Mouse (Mus musculus) layer of hippocampus, adult 8-10 months (tissue): ENCODE measurements around the gene Dffa. TPM values are rescaled to one million over a fixed set of nuclear protein-coding genes. Genes with fewer than 3 reads are reported as not detected.
"Not testable (repeated sequence)": the region's sequence is repeated elsewhere in the genome, so short reads cannot be mapped to it uniquely, and the experiment has no call there.

ENCODE experiments used
- DNase-seq, 2 experiments: peaks; one replicate each; pipeline ENCODE4 v3.0.0; 2022; ENCODE audit warnings: low spot score in 2 of 2
- total RNA-seq, 4 experiments: library from RNA; stranded (reverse); gene quantifications; 2 replicates each; pipeline ENCODE4 v1.2.4; 2022

The Dffa gene
- total RNA-seq, 4 experiments from 2014 or later, result 52.4 to 57.7 (median 54.2) TPM

- no peak for DNase-seq
Observed at GRCm38 (mm10) chr4:149098571-149098970, 5.4 kb upstream of the Dffa start.

- DNase-seq, result peak; percentile 85 to 90
Observed at GRCm38 (mm10) chr4:149099369-149100017, 4.5 kb upstream of the Dffa start, which contains the start of gene Pex14. TSS of gene Pex14 (minus strand) at chr4:149099876.

DNA sequence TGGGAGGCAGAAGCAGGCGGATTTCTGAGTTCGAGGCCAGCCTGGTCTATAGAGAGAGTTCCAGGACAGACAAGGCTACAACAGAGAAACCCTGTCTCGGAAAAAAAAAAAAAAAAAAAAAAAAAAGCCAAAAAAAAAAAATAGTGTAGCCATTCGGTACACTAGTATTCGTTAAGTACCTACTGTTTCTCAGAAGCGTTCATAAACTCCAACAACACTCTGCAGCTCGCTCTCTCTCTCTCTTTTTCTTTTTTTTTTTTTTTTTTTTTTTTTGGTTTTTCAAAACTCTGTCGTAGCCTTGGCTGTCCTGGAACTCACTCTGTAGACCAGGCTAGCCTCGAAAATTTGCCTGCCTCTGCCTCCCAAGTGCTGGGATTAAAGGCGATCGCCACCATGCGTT is 3.5 kb upstream of the Dffa start:
- DNase-seq, result not testable (repeated sequence)

DNA sequence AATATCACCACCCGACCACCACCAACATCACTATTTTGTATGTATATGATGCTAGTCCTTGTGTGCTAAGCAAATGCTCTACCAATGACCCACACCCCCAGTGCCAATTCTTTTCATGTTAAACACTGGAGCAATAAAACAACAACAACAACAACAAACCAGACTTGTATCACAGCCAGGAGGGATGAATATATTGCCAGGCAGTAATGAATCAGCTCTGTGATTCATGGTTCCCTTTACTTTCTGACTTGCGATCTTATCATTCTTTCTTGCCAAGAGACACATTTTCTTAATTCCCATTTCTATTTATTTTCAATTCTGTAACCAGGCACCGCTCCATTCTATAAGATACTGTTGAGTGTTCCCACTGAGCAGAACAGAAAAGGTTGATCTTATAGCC is 2.5 kb upstream of the Dffa start:
- no peak for DNase-seq

DNA sequence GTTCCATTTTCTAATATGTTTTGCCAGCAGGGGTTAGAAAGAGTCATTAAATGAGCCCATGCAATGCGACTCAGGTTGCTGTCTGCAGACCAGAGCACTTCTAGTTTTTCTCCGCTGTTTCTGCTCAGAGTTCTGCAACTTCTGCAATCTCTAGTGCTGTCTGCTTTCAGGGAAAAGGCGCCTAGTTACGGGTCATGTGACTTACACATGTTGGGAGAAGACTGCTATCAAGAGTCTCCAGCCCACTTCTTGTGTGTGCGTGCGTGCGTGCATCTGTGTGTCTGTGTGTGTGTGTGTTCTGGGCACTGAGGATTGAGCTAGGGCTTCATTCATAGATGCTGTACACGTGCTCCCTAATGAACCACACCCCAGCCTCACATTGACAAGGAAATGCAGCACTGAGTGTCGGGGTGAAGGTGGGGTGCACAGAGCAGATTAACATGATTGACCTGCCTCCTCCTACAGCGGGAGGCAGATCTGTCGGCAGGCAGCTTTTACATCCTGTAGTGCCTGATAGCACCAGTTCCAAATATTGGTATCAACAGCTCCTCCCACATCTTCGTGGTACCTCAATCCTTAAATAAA is 16.1 kb downstream of the Dffa start:
- not testable (repeated sequence) for DNase-seq

GRCm38 (mm10) chr4:149123432-149123831 is 19.5 kb downstream of the Dffa start:
- DNase-seq, result no peak

DNA sequence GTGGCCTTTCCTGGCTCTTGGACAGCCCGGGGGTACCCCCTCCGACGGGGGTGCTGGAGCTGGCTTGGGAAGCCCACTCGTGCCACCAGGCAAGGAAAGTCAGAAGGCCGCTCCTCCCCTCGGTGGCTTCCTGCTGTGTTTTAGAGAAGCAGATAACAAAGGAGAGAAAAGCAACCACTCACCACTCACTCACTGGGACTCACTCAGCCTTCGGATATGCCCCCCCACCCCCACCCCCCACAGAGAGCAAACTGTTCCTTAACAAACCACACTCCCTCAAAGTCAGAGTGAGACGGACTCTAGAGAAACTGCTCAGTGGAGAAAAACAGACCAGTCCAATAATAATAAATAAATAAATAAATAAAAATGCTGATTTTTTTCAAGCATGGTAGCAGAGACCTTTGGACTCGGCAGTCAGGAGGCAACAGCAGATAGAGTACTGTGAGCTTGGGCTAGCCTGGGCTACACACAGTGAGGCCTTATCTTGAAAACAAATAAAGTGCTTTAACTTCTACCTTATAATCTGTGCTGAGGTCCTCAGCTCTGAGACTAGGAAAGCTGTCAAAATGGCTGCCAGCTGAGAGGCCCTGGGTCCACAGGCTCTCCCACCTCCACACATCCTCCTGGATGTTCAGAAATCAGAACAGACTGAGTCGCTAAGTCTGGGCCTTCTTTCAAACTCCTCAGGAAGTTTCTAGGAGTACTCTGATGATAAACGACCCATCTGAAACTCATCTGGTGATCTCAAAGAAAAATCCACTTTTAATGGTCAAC is 21.6 kb downstream of the Dffa start:
- DNase-seq, result no peak

DNA sequence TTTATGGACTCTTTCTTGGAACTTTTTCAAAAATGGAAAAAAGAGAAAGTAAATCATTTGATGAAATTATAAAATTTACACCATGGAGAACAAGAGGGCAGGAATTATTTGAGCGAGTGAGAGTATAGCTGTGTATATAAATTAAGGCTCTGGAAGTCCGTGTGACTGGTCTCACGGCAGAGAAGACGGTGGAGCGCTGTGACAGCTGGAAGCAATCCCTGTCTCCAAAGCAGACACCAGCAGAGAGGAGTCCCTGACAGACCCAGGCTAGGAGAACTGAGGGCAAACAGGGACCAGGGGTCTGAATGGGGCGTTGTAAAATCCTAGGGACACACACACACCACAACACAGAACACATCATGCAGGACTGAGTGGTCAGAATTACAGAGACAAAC is 22.2 kb downstream of the Dffa start:
- no peak for DNase-seq

- DNase-seq, result no peak
Observed at GRCm38 (mm10) chr4:149126663-149127062, 22.7 kb downstream of the Dffa start, which contains the start of gene Cort. TSS of gene Cort (minus strand) at chr4:149126763.

DNA sequence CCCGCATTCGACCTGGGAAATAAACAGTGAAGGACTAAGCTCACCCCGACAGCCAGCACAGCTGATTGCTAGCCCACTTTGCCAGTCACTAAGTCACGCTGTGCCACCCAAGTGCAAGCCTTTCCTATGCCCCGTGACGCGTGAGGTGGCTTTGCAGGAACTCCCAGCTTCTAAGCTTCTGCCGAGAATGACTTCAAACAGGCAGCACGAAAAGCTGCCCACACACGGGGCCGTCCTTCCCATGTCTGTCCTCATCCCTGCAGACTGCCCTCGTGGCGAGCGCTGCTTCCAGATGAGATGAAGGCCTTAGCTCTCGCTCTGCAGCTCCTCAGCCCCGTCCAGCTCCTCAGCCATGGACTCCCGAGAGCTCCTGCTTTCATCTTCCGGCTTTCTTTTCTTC is 24.5 kb downstream of the Dffa start:
- DNase-seq, result no peak

DNA sequence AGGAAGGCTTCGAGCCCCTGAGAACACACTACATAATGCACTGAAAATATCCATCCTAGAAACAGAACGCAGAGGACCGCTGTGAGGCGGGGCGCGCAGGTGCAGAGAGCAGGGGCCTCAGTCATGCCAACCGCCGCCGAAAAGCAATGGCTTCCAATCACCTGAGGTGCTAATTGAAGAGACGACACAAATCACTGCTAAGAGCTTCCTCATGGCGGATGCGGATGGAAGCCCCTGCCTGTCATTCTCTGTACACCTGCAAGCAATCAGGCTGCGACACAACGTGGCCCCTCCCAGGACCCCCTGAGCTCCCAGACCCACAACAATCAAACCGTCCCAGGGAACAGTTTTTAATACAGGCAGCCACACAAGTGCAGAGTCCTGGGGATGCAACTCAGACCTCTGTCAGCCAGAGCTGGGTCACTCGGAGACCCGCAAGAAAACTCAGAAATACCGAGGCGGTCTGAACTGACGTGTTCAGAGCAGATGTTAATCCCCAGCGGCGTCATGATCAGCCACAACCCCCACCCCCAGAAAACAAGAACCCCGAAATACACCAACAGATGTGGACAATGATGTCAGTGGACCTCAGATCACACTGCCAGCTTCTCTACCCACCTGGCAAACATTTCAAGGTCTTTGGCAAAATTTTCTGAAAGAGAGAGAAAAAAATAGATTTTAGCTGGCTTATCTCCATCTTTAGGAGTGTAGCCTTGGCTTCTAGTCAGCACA is 27.2 kb downstream of the Dffa start:
- no peak for DNase-seq

DNA sequence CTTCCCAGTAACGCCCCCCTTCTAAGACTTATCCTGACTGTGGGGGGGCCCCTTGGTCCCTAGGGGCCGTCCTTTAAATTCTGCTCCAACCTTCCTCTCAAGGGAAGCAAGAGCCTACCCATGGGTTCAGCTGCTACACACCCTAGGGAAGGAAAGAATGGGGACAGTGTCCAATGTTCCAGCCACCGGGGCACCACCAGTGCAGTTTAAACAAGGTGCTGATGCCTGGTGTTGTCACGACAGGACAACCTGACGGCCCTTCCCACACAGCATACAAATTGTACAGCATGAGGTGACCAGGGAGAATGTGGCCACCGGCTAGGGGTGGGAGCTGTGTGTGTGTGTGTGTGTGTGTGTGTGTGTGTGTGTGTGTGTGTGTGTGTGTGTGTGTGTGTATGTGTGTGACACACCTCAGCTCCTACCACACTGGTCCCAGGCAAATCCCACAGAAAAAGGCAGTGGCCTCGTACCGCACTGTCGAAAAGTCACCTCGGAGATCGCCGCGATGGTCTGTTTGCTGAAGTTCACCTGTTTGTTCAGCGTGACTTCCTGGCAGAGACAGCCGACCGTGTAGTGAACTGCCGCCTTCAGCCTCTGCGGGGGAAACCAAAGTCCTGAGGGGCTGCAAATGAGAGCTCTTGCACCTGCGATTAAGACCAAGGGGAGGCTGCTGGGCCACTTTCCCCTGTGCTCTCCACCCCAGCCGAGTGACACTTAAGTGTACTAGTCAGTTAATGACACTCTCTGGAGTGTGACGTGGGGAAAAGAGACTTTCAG is 28.0 kb downstream of the Dffa start:
- no peak for DNase-seq

DNA sequence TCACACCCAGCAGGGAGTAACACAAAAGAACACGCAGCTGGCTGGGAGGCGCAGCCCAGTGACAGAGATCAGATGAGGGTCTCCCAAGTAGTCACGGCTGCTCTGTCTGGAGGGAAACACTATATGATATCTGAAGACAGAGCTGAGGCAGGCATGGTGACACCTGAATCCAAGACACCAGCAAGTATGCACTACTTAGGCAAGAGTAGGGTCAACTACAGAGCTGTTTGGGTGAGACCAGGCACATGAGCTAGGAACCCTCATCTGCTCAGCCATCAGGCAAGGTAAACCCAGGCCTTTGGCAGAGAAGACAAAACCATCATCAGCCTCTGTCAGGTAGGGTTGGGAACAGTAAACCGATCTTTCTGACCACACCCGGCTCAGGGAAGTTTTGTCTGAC is 29.4 kb downstream of the Dffa start:
- no peak for DNase-seq

DNA sequence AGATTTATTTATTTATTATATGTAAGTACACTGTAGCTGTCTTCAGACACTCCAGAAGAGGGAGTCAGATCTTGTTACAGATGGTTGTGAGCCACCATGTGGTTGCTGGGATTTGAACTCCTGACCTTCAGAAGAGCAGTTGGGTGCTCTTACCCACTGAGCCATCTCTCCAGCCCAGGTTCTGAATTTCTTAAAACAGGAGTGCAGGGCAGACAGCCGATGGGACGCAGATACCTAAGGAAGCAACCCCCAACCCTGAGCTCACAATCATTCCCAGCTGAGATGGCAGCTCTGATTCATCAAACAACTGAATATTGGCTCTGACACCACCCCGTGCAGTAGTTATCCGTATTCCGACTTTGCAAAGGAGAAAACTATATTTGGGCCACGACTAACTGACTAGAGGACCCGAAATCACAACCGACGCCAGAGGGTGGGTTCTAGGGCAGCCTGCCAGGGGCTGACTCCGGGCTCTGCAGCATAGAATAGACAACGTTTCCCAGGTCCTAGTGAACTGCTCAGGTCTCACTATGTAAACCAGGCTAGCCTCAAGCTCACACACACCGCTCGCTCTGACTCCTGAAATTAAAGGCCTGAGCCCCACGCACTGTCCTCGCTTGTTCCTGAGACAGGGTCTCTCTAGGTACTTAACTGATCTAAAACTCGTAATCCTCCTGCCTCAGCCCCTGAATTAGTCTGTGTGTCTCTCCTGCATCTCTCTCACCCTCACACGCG is 32.3 kb downstream of the Dffa start:
- DNase-seq, result no peak

DNA sequence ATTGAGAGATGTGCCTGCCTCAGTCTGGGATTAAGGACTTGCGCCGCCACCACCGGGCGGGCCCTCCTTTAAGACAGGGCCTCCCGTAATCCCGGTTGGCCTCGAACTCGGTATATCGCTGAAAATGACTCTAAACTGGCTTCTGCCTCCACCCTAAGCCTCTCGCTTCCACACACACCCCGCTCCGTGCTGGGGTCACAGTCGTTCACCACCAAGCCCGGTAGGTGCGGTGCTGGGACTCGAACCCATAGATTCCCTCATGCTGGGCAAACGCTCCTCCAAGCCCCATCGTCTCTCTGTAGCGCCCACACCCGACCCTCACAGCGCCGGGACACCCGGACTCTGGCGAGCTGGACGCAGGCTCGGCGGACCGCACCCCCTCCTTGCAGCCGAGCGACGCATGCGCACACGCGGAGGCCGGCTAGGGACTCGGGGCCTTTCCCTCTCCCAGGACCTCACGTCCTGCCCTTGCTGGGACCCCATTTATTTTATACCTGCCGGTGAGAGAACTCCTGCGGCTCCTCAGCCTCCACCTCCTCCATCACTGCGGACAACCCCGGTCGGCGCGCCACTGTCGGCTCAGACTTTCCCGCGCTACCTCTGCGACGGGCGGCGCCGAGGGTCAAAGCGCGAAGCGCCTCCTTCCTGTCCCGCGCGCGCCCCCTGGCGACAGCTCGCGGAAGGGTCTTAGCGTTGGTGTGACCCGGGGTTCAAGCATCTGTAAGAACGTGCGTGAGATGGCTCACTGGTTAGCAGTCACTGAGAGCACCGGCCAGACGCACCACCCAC is 33.2 kb downstream of the Dffa start, which contains the start of gene Cenps:
Cenps (minus strand) TSS at position 648 of the 789 bp plus-strand sequence.
- DNase-seq, result peak; percentile 75 to 87

GRCm38 (mm10) chr4:149138515-149138914 is 34.6 kb downstream of the Dffa start:
- DNase-seq, result no peak

- no peak for DNase-seq
Observed at GRCm38 (mm10) chr4:149143594-149143993, 39.6 kb downstream of the Dffa start.

DNA sequence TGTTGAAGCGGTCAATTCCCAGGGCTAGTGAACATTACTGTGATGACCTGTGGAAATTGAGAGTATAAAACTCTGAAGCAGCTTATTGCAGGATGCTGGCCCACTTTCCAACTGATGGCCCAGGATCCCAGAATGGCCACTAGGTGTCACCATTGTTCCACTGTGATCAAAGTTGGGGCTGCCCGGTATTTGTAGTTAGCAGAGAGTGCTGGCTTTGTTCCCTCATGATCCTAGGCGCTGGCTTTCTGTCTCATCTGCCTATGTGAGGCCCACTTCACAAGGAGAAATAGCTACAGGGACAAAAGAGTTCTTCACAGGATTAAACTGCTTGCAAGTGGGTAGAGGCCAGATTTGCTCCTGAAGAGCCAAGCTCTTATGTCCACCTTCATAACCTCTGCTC is 40.5 kb downstream of the Dffa start:
- peak; percentile 71 to 89 for DNase-seq

DNA sequence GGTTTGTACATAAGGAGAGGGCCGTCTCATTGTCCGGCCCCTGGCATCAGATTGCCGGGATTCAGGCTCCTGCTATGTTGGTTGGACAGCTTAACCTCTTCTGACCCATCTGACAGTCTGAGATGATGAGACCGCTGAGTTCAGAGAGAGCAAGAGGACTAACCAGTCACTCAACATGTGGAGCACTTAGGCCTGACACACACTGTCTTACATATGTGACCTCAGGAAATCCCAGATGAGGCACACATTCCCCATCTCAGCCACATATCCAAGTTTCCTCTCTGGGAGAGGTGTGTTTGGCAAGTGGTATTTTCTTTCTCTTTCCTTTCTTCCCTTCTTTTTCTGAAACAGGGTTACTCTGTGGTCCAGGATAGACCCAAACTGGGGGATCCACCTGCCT is 41.2 kb downstream of the Dffa start:
- no peak for DNase-seq
